Mouse (Mus musculus): ENCODE measurements at regions not wholly inside any gene's neighbourhood (a gene's known extent, or its start where the extent isn't known, plus 50 kb on each side); places are given as distances from the start of the nearest gene placed in this dataset.

- no peak for TF ChIP-seq POLR2A (IDR thresholded peaks at IDR 0.05; ENCODE audit: borderline replicate concordance, low read depth, low read length)
- no peak for TF ChIP-seq CTCF (IDR thresholded peaks at IDR 0.05; ENCODE audit: low read depth, low read length)
- no peaks in the 10 kb centered on the region; the same call in 1 of the 2 replicates for H3K4me1 ChIP-seq (ENCODE audit: control insufficient read depth, insufficient read depth, low read length)
- no peak overlapping the region for H3K27ac ChIP-seq (ENCODE audit: insufficient read depth, low read depth, low read length)
- H3K4me3 ChIP-seq (ENCODE audit: insufficient read depth, low read length): no peak overlapping the region
These were observed 83.5 kb upstream of the Cyp1b1 start for GRCm38 (mm10) chr17:79798361-79798760.

- TF ChIP-seq CTCF (IDR thresholded peaks at IDR 0.05; ENCODE audit: low read depth, low read length) (no peak), POLR2A (IDR thresholded peaks at IDR 0.05; ENCODE audit: borderline replicate concordance, low read depth, low read length) (no peak)
- no peak overlapping the region for H3K27ac ChIP-seq (ENCODE audit: insufficient read depth, low read depth, low read length)
- H3K4me3 ChIP-seq (ENCODE audit: insufficient read depth, low read length): no peak overlapping the region
- peaks cover 11% of the 10 kb centered on the region for H3K4me1 ChIP-seq (ENCODE audit: control insufficient read depth, insufficient read depth, low read length)
These were observed 75.3 kb upstream of the Cyp1b1 start for GRCm38 (mm10) chr17:79790166-79790565.

GRCm38 (mm10) chr17:79787201-79787600 lies 72.3 kb upstream of the Cyp1b1 start:
- TF ChIP-seq CTCF (IDR thresholded peaks at IDR 0.05; ENCODE audit: low read depth, low read length): no peak
- no peak for TF ChIP-seq POLR2A (IDR thresholded peaks at IDR 0.05; ENCODE audit: borderline replicate concordance, low read depth, low read length)
- Histone ChIP-seq H3K27ac (ENCODE audit: insufficient read depth, low read depth, low read length) (no peak overlapping the region), H3K4me3 (ENCODE audit: insufficient read depth, low read length) (no peak overlapping the region), H3K4me1 (ENCODE audit: control insufficient read depth, insufficient read depth, low read length) (peaks cover 14% of the 10 kb centered on the region)

GRCm38 (mm10) chr17:79786691-79787090 lies 71.8 kb upstream of the Cyp1b1 start:
- TF ChIP-seq POLR2A (IDR thresholded peaks at IDR 0.05; ENCODE audit: borderline replicate concordance, low read depth, low read length) (no peak), CTCF (IDR thresholded peaks at IDR 0.05; ENCODE audit: low read depth, low read length) (no peak)
- H3K27ac ChIP-seq (ENCODE audit: insufficient read depth, low read depth, low read length): peak overlapping the region; percentile 16
- peaks cover 19% of the 10 kb centered on the region for H3K4me1 ChIP-seq (ENCODE audit: control insufficient read depth, insufficient read depth, low read length)
- H3K4me3 ChIP-seq (ENCODE audit: insufficient read depth, low read length): peak overlapping the region; percentile 8; the same call in 1 of the 2 replicates

- TF ChIP-seq POLR2A (IDR thresholded peaks at IDR 0.05; ENCODE audit: borderline replicate concordance, low read depth, low read length): no peak
- TF ChIP-seq CTCF (IDR thresholded peaks at IDR 0.05; ENCODE audit: low read depth, low read length): no peak
- peaks cover 20% of the 10 kb centered on the region for H3K4me1 ChIP-seq (ENCODE audit: control insufficient read depth, insufficient read depth, low read length)
- peak overlapping the region; percentile 8; the same call in 1 of the 2 replicates for H3K4me3 ChIP-seq (ENCODE audit: insufficient read depth, low read length)
- H3K27ac ChIP-seq (ENCODE audit: insufficient read depth, low read depth, low read length): peak overlapping the region; percentile 16
These were observed 71.4 kb upstream of the Cyp1b1 start for GRCm38 (mm10) chr17:79786270-79786669.

- H3K4me1 ChIP-seq (ENCODE audit: control insufficient read depth, insufficient read depth, low read length): peaks cover 20% of the 10 kb centered on the region
- TF ChIP-seq CTCF (IDR thresholded peaks at IDR 0.05; ENCODE audit: low read depth, low read length): no peak
- TF ChIP-seq POLR2A (IDR thresholded peaks at IDR 0.05; ENCODE audit: borderline replicate concordance, low read depth, low read length): no peak
- H3K27ac ChIP-seq (ENCODE audit: insufficient read depth, low read depth, low read length): no peak overlapping the region
- H3K4me3 ChIP-seq (ENCODE audit: insufficient read depth, low read length): no peak overlapping the region
These were observed 69.5 kb upstream of the Cyp1b1 start for GRCm38 (mm10) chr17:79784256-79784870.

- Histone ChIP-seq H3K4me1 (ENCODE audit: control insufficient read depth, insufficient read depth, low read length) (peaks cover 14% of the 10 kb centered on the region), H3K27ac (ENCODE audit: insufficient read depth, low read depth, low read length) (no peak overlapping the region), H3K4me3 (ENCODE audit: insufficient read depth, low read length) (no peak overlapping the region)
- TF ChIP-seq POLR2A (IDR thresholded peaks at IDR 0.05; ENCODE audit: borderline replicate concordance, low read depth, low read length) (no peak), CTCF (IDR thresholded peaks at IDR 0.05; ENCODE audit: low read depth, low read length) (no peak)
These were observed 67.1 kb upstream of the Cyp1b1 start for GRCm38 (mm10) chr17:79781733-79782663.

- Histone ChIP-seq H3K4me3 (ENCODE audit: insufficient read depth, low read length) (no peak overlapping the region), H3K27ac (ENCODE audit: insufficient read depth, low read depth, low read length) (no peak overlapping the region), H3K4me1 (ENCODE audit: control insufficient read depth, insufficient read depth, low read length) (peaks cover 11% of the 10 kb centered on the region)
- TF ChIP-seq CTCF (IDR thresholded peaks at IDR 0.05; ENCODE audit: low read depth, low read length) (no peak), POLR2A (IDR thresholded peaks at IDR 0.05; ENCODE audit: borderline replicate concordance, low read depth, low read length) (no peak)
These were observed 66.4 kb upstream of the Cyp1b1 start for GRCm38 (mm10) chr17:79781262-79781661.

- Histone ChIP-seq H3K4me3 (ENCODE audit: insufficient read depth, low read length) (no peak overlapping the region), H3K4me1 (ENCODE audit: control insufficient read depth, insufficient read depth, low read length) (peaks cover 9% of the 10 kb centered on the region), H3K27ac (ENCODE audit: insufficient read depth, low read depth, low read length) (no peak overlapping the region)
- TF ChIP-seq CTCF (IDR thresholded peaks at IDR 0.05; ENCODE audit: low read depth, low read length) (no peak), POLR2A (IDR thresholded peaks at IDR 0.05; ENCODE audit: borderline replicate concordance, low read depth, low read length) (no peak)
These were observed 63.1 kb upstream of the Cyp1b1 start for GRCm38 (mm10) chr17:79777874-79778395.

GRCm38 (mm10) chr17:79776177-79776576 lies 61.3 kb upstream of the Cyp1b1 start:
- H3K4me3 ChIP-seq (ENCODE audit: insufficient read depth, low read length): no peak overlapping the region
- TF ChIP-seq POLR2A (IDR thresholded peaks at IDR 0.05; ENCODE audit: borderline replicate concordance, low read depth, low read length): no peak
- TF ChIP-seq CTCF (IDR thresholded peaks at IDR 0.05; ENCODE audit: low read depth, low read length): no peak
- no peak overlapping the region for H3K27ac ChIP-seq (ENCODE audit: insufficient read depth, low read depth, low read length)
- no peaks in the 10 kb centered on the region for H3K4me1 ChIP-seq (ENCODE audit: control insufficient read depth, insufficient read depth, low read length)

All from bone marrow macrophage, adult 2 months (primary cell).